In the genomic region with DNA sequence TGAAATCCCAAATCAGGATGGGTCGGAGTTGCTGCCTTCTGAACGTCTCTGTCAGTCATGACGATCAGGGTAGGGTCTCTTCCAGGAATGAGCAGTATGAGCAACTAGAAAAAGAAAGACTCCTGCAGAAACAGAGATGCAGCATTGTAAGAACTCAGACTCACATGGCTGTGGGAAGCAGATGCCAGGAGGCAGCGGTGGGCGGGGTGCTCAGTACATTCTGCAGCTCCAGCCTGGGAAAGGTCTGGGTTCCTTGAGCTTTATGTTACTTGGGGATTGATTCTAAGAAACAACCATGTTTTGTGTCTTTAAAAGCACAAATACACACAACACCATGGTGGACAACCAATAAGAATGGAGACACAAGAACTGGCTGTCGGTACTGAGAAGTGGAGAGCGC, we compare ENCODE assay signal across 13 mouse cellular contexts.
DNase-seq lines count a peak whose midpoint lies in the region; ATAC-seq lines count a peak whose summit lies in the region.
"Had no signal": no experiment of that assay in that cellular context is flagged by ENCODE, and none has a peak within 500 bp of the region (broad histone marks: within the 10 kb centered on the region; RNA-seq: fewer than 3 reads in every experiment).

No protein-coding gene starts in this region.

- H3K4me2 ChIP-seq in hindbrain, embryonic 13.5 days: no peak overlapping the region
- H3K4me2 ChIP-seq: heart, embryonic 13.5 days; midbrain, embryonic 12.5 days had no signal

- no peak for ATAC-seq in hindbrain, embryonic 13.5 days (ENCODE audit: low FRiP score)
- peak; percentile 90 for ATAC-seq in frontal cortex, adult (ENCODE audit: low TSS enrichment)
- ATAC-seq: lung, postnatal 0 days had no signal

- H3K9ac ChIP-seq in hindbrain, embryonic 13.5 days: no peak overlapping the region
- H3K9ac ChIP-seq: heart, embryonic 13.5 days; midbrain, embryonic 12.5 days had no signal

- WGBS in hindbrain, embryonic 13.5 days: 84% methylated on average over 7 of the region's 7 CpGs
- 80% methylated on average over 7 of the region's 7 CpGs for WGBS in hindbrain, embryonic 10.5 days

- H3K9me3 ChIP-seq in hindbrain, embryonic 13.5 days: no peaks in the 10 kb centered on the region
- no peaks in the 10 kb centered on the region for H3K9me3 ChIP-seq in hindbrain, embryonic 10.5 days
- H3K9me3 ChIP-seq: heart, embryonic 13.5 days; midbrain, embryonic 12.5 days had no signal

- 0 out of 2 replicates have a peak overlapping the region, but pooled peaks have one; percentile 4 for H3K27ac ChIP-seq in hindbrain, embryonic 13.5 days
- H3K27ac ChIP-seq in hindbrain, embryonic 10.5 days: no peak overlapping the region
- H3K27ac ChIP-seq: heart, embryonic 13.5 days; midbrain, embryonic 12.5 days had no signal

- DNase-seq in hindbrain, embryonic 10.5 days (ENCODE audit: low spot score): no peak
- peak; percentile 68 for DNase-seq in layer of hippocampus, adult 9-11 months
- peak; percentile 61 to 64 for DNase-seq in right cerebral cortex, postnatal 10 days (ENCODE audit: low spot score in 2 of 2)
- DNase-seq in spleen, adult 12 weeks (ENCODE audit: low spot score): no peak
- no peak for DNase-seq in thymus, postnatal 0 days (ENCODE audit: low spot score)
- DNase-seq: gastrocnemius, postnatal 10 days; kidney, postnatal 14 days; liver had no signal

- no peaks in the 10 kb centered on the region for H3K4me1 ChIP-seq in hindbrain, embryonic 13.5 days (replicated peaks)
- H3K4me1 ChIP-seq in hindbrain, embryonic 10.5 days (replicated peaks): peaks cover 3% of the 10 kb centered on the region; the same call in 1 of the 2 replicates
- H3K4me1 ChIP-seq: heart, embryonic 13.5 days; midbrain, embryonic 12.5 days had no signal

- H3K4me3 ChIP-seq in hindbrain, embryonic 13.5 days: no peak overlapping the region
- no peak overlapping the region for H3K4me3 ChIP-seq in hindbrain, embryonic 10.5 days
- H3K4me3 ChIP-seq: heart, embryonic 13.5 days; midbrain, embryonic 12.5 days had no signal

- no peaks in the 10 kb centered on the region for H3K27me3 ChIP-seq in hindbrain, embryonic 13.5 days
- H3K27me3 ChIP-seq in hindbrain, embryonic 10.5 days (ENCODE audit: insufficient read depth, poor library complexity, severe bottlenecking): no peaks in the 10 kb centered on the region
- H3K27me3 ChIP-seq: heart, embryonic 13.5 days; midbrain, embryonic 12.5 days had no signal

- H3K36me3 ChIP-seq in hindbrain, embryonic 13.5 days: no peaks in the 10 kb centered on the region
- H3K36me3 ChIP-seq in hindbrain, embryonic 10.5 days: no peaks in the 10 kb centered on the region
- H3K36me3 ChIP-seq: heart, embryonic 13.5 days; midbrain, embryonic 12.5 days had no signal

Comparison
In these comparisons a context has a peak if more than half of its experiments do, and no peak if none do; other contexts are left out.
1. DNase-seq: peak in layer of hippocampus, adult 9-11 months (single experiment) and right cerebral cortex, postnatal 10 days (2 of 2); none in hindbrain, embryonic 10.5 days (single experiment), spleen, adult 12 weeks (single experiment) and thymus, postnatal 0 days (single experiment).